Mouse (Mus musculus) gonadal fat pad, adult 2 months (tissue): ENCODE measurements around the gene Gm39115. TPM values are rescaled to one million over a fixed set of nuclear protein-coding genes. Genes with fewer than 3 reads are reported as not detected.

Experiments
- DNase-seq: peaks from one replicate; pipeline ENCODE4 v3.0.0-alpha.2; 2012; ENCODE audit warnings: low read depth
- polyA plus RNA-seq: library from polyadenylated mRNA; depleted of rRNA; stranded (reverse); fragments of >200 nt; gene quantifications from 2 replicates; pipeline ENCODE4 v1.2.3, GENCODE M21; 2012; rRNA removed

The Gm39115 gene
- polyA plus RNA-seq, 1 experiment, result not detected

DNA sequence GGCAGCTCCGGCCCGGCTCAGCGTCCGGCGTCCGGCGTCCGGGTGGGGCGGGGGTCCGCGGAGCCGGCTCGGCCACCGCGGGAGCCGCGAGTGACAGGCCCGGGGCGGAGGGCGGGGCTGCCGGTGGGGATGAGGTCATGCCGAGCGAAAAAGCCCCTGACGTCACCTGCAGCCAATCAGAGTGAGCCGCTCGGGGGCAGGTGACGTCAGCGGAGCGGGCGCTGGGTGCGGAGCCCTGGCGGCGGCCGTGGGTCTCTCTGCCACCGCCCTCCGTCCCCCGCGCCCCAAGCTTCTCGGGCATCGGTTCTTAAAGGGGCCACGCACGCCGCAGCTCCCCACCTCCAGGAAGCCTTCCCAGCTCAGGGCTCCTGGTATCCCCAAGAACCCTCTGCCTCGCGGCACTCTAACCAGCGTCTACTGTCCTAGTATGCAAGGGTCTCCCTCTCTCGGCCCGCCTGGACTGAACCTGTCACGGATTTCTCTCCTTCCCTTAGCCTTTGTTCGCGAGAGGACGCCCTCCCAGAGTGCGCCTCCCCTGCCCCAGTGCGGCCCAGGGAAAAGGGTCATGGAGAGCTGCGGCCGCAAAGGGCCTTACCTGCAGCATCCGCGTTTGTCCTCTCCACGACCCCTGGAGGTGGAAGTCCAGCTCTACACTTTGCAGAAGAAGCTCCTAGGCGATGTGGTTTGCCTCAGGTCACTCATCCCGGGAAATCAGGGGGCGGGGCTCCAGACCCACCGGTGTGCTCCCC lies 40.5 kb downstream of the Gm39115 start, which contains the start of gene Dusp8:
Gene Dusp8 (minus strand): TSS at position 661 of the 749 bp plus-strand sequence.
- DNase-seq, result no peak

- DNase-seq, result no peak
Observed at GRCm38 (mm10) chr7:142094301-142095143, 41.3 kb downstream of the Gm39115 start.

GRCm38 (mm10) chr7:142093696-142094240 lies 42.1 kb downstream of the Gm39115 start:
- DNase-seq, result no peak

DNA sequence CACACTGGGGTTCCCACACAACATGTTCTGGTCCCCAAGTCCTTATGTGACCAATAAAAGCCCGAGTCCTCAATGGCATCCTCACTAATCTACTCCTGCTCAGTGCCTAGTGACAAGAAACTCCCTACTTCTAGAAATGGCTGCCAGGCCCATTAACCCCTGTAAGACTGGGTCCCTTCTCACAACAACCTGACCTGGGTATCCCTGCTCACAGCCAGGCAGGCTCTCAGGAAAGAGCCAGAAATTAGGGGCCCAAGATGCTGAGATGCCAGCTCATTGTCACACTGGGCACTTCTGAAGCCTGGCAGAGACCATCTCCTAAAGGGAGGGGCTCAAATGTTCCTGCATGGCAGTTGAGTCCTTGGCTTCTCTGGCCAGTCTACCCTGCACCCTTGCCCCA lies 42.8 kb downstream of the Gm39115 start:
- no peak for DNase-seq

DNA sequence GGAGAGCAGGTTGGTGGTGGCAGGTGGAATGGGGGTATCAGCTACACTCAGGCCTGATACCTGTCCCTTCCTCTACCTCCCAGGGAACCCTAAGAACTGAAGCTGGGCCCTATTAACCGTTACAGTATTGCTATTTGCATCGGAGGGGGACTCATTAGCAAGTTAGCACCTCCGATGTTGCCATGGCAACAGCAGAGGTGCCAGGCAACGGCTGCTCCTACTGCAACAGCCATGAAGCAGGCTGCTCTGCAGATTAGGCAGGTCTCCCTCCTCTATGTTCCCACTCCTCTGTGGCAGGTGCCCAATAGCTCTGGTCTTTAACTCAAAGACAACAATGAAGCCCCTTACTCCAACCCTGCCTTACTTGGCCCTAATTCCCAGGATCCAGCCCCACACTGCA lies 44.0 kb downstream of the Gm39115 start:
- no peak for DNase-seq

DNA sequence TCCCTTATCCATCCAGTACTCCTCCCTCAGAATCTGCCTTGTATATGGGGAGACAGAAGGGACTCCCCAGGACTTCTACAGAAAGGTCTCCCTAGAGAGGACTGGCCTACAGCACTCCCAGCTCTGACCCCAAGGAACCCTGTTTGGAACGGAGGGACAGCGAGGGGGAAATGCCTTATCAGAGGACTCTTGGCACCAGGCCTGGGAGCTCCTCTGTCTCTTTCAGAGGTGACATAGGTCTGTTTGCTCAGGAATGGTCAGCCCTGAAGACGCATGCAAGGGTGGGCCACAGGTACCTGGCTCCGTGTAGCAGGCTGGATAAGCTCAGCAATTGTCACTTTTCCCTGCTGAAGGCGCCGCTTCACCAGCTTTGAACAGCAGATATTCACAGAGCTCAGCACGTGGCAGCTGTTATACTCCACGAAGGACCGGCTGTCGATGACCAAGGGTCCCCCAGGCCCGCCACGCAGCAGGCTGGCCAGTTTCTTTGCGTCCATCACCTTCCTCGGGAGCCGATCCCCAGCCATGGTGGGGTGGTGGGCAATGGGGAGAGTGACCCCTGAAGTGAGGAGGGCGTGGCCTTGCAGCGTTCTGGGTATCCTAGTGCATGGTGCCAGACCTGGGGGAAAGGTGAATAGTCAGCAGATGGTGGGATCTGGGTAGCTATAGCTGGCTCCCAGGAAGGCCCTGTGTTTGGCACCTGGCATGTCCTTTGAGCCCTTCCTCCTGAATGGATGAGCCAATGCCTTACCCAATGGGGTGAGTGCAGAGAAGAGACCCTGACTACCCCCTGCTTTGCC lies 46.0 kb downstream of the Gm39115 start:
- no peak for DNase-seq

- no peak for DNase-seq
Observed at GRCm38 (mm10) chr7:142088886-142089285, 46.9 kb downstream of the Gm39115 start.

GRCm38 (mm10) chr7:142087069-142087652 lies 48.7 kb downstream of the Gm39115 start:
- DNase-seq, result no peak

GRCm38 (mm10) chr7:142086159-142086905 lies 49.5 kb downstream of the Gm39115 start:
- no peak for DNase-seq

Other genes with a start within 250 kb of the Gm39115 start
- 103 and 105 TPM in 2 replicates for gene Tollip, start 217.5 kb downstream of the Gm39115 start, polyA plus RNA-seq
- gene Brsk2, start 186.3 kb downstream of the Gm39115 start, polyA plus RNA-seq, result 0.09 and 0.33 TPM in 2 replicates
- 50.5 and 54.7 TPM in 2 replicates for gene Mob2, start 75.0 kb downstream of the Gm39115 start, polyA plus RNA-seq
- gene Dusp8, start 40.2 kb downstream of the Gm39115 start, polyA plus RNA-seq, result 10.9 and 13.2 TPM in 2 replicates
- not detected in 2 replicates for gene Gm45618, start 15.3 kb downstream of the Gm39115 start, polyA plus RNA-seq
- not detected in 2 replicates for gene Gm45337, start 8.6 kb upstream of the Gm39115 start, polyA plus RNA-seq
- not detected in 2 replicates for gene Gm29735, start 21.1 kb upstream of the Gm39115 start, polyA plus RNA-seq
- not detected in 2 replicates for gene Gm4553, start 29.7 kb upstream of the Gm39115 start, polyA plus RNA-seq
- gene Krtap5-2, start 40.0 kb upstream of the Gm39115 start, polyA plus RNA-seq, result not detected in 2 replicates
- gene Gm10153, start 54.4 kb upstream of the Gm39115 start, polyA plus RNA-seq, result not detected in 2 replicates
- not detected in 2 replicates for gene Krtap5-3, start 65.3 kb upstream of the Gm39115 start, polyA plus RNA-seq
- not detected in 2 replicates for gene Gm7579, start 75.8 kb upstream of the Gm39115 start, polyA plus RNA-seq
- not detected in 2 replicates for gene Krtap5-5, start 93.9 kb upstream of the Gm39115 start, polyA plus RNA-seq
- not detected in 2 replicates for gene Gm40460, start 105.0 kb upstream of the Gm39115 start, polyA plus RNA-seq
- gene Gm2431, start 122.3 kb upstream of the Gm39115 start, polyA plus RNA-seq, result not detected in 2 replicates
- not detected in 2 replicates for gene Gm4559, start 138.3 kb upstream of the Gm39115 start, polyA plus RNA-seq
- not detected in 2 replicates for gene Krtap5-1, start 161.1 kb upstream of the Gm39115 start, polyA plus RNA-seq
- not detected in 2 replicates for gene Krtap5-4, start 167.5 kb upstream of the Gm39115 start, polyA plus RNA-seq
- 4.5 and 5.4 TPM in 2 replicates for gene Ifitm10, start 237.7 kb upstream of the Gm39115 start, polyA plus RNA-seq
- gene Gm49369, start 246.6 kb upstream of the Gm39115 start, polyA plus RNA-seq, result 0.74 and 1.0 TPM in 2 replicates